Mouse (Mus musculus) frontal cortex, postnatal 25 days (tissue): ENCODE results near the gene Pih1h3b.

ENCODE experiments used
- DNase-seq, 2 experiments: peaks; one replicate each; pipeline ENCODE4 v3.0.0; 2022; ENCODE audit warnings: low spot score in 2 of 2

The Pih1h3b gene

DNA sequence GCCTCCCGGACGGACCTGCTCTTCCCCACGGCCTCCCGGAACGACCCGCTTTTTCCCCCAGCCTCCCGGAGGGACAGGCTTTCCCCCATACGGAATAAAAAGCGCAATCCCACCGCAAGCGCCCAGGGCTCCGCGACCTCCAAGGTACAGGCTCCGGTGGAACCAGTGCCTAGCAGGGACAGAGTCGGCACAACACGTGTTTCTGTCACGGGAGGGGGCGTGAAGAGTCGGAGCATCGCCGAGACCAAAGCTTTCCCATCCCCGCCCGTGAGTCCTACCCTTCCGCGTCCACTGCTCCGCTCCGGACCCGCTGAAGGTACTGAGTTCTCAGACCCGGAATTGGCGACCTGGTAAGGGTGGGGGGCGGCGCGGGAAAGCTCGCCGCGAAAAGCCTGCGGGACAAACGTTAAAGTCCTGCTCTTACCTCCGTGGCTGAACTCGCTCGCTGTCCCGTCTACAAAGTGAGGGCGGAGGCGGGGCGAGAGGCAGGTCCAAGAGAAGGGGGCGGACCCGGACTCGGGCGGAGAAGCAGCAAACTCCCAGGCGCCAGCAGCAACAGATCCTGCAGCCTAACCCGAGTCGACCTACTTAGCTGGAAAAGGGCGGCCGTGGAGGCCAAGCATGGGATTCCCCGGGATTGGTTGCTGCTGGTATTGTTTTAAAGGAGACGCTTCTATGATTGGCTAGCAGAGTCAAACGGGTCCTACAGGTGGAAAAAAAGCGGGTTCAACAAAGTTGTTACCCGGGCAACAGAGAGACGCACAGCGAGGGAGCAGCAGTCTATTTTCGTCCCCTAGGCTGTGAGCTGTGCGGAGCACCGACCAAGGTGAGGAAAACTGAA, at the start of gene Pih1h3b, which contains the start of gene Nup62cl:
Gene Pih1h3b (plus strand): TSS at position 745 of the 841 bp plus-strand sequence.
Gene Nup62cl (minus strand): TSS at position 578 of the 841 bp plus-strand sequence.
- DNase-seq, result no peak

DNA sequence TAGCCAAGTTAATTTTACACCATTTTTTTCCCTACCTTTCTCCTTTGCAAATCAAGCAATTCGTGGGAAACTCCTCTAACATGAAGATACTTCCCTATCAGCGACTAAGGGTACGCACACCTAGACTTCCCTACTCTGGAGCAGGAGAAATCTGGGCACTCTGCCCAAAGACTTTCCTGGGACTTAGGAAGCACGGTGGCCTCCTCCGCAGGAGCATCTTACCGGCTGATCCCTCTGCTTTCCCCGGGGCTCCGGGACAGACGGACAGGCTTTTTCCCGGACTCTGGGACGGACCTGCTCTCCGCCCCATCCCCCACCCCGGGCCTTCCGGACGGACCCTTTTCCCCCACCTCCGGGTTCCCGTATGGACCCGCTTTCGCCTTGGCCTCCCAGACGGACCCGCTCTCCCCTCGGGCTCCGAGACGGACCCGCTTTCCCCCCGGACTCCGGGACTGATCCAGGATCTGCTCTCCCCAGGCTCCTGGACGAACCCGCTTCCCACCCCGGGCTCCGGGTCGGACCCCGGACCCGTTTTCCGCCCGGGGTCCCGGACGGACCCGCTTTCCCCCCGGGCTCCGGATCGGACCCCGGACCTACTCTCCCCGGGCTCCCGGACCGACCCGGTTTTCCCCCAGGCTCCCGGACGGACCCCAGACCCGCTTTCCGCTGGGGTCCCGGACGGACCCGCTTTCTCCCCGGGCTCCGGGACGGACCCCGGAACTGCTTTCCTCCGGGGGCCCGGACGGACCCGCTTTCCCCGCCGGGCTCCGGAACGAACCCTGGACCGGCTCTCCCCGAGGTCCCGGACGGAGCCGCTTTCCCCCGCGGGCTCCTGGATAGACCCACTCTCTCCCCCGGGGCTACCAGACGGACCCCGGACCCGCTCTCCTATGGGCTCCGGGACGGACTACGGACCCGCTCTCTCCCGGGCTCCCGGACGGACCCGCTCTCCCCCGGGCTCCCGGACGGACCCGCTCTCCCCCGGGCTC, 1.5 kb upstream of the Pih1h3b start:
- DNase-seq, result no peak

- no peak for DNase-seq
These were observed 19.9 kb downstream of the Pih1h3b start for GRCm38 (mm10) chrX:140082535-140082934.

GRCm38 (mm10) chrX:140094066-140094465, 31.4 kb downstream of the Pih1h3b start:
- no peak for DNase-seq
